17 mouse cellular contexts compared by ENCODE assay signal in the genomic region with DNA sequence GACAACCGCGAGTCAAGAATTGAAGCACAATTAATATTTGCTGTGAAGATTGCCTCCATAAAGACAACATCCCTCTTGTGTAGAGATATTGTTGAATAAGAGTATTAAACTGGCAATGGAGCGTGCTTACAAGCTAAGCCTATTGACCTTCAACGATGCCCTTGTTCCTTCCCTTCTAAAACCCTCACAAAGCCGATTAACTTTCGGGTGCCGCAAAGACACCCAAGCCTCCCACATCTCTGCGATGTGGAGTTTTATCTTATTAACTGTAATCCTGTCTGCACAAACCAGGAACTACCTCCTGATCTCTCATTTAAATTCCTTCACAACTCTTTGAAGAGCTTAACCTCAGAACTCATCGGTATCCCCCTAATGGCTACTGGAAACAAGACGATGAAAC.
"Had no signal": no experiment of that assay in that cellular context is flagged by ENCODE, and none has a peak within 500 bp of the region (broad histone marks: within the 10 kb centered on the region; RNA-seq: fewer than 3 reads in every experiment).

No protein-coding gene starts in this region.

- H3K4me1 ChIP-seq: liver, embryonic 15.5 days; lung, embryonic 15.5 days; megakaryocyte, embryonic 14.5 days; midbrain, embryonic 13.5 days; midbrain, embryonic 15.5 days; neural tube, embryonic 12.5 days; stomach, embryonic 15.5 days had no signal

- H3K27me3 ChIP-seq: liver, embryonic 15.5 days; lung, embryonic 15.5 days; megakaryocyte, embryonic 14.5 days; midbrain, embryonic 13.5 days; midbrain, embryonic 15.5 days; neural tube, embryonic 12.5 days; stomach, embryonic 15.5 days had no signal

- DNase-seq: liver, postnatal 0 days; lung, adult 2 months; lung, postnatal 14 days; lung, postnatal 36 days; right cerebral cortex, postnatal 14 days; thymus, adult 2 months; thymus, postnatal 25 days; thymus, postnatal 4 days had no signal

- H3K27ac ChIP-seq: liver, embryonic 15.5 days; lung, embryonic 15.5 days; macrophage; midbrain, embryonic 13.5 days; midbrain, embryonic 15.5 days; neural tube, embryonic 12.5 days; stomach, embryonic 15.5 days; stomach, postnatal 0 days had no signal

- H3K36me3 ChIP-seq: liver, embryonic 15.5 days; lung, embryonic 15.5 days; midbrain, embryonic 13.5 days; midbrain, embryonic 15.5 days; neural tube, embryonic 12.5 days; stomach, embryonic 15.5 days had no signal

- H3K9me3 ChIP-seq: stomach, embryonic 15.5 days had no signal

- H3K4me3 ChIP-seq: liver, embryonic 15.5 days; lung, embryonic 15.5 days; megakaryocyte, embryonic 14.5 days; midbrain, embryonic 13.5 days; midbrain, embryonic 15.5 days; neural tube, embryonic 12.5 days; stomach, embryonic 15.5 days had no signal
